ENCODE assay signal across 9 mouse cellular contexts in genomic region chr9:120303453-120304299, GRCm38 (mm10). TPM values are rescaled to one million over a fixed set of nuclear protein-coding genes. Genes with fewer than 3 reads are reported as not detected.
DNase-seq lines count a peak whose midpoint lies in the region; ATAC-seq and TF ChIP-seq lines count a peak whose summit lies in the region.
"Had no signal": no experiment of that assay in that cellular context is flagged by ENCODE, and none has a peak within 500 bp of the region (broad histone marks: within the 10 kb centered on the region; RNA-seq: fewer than 3 reads in every experiment).

No protein-coding gene starts in this region.

- peaks cover 64% of the 10 kb centered on the region for H3K27me3 ChIP-seq in E14TG2a.4 (ENCODE audit: insufficient read depth, low read length)
- peaks cover 13% of the 10 kb centered on the region for H3K27me3 ChIP-seq in forebrain, postnatal 0 days (ENCODE audit: insufficient read depth, low read length)
- peaks cover 63% of the 10 kb centered on the region for H3K27me3 ChIP-seq in liver, embryonic 15.5 days

- H3K4me3 ChIP-seq in E14TG2a.4 (replicated peaks; ENCODE audit: low read length) = peak overlapping the region; percentile 84
- H3K4me3 ChIP-seq in forebrain, postnatal 0 days (ENCODE audit: low read depth, low read length) = peak overlapping the region; percentile 64
- H3K4me3 ChIP-seq in layer of hippocampus, adult 2 months = peak overlapping the region; percentile 88
- H3K4me3 ChIP-seq in liver, embryonic 15.5 days (replicated peaks) = peak overlapping the region; percentile 40

- peak; percentile 92 for ATAC-seq in forebrain, postnatal 0 days
- ATAC-seq in liver, embryonic 15.5 days (ENCODE audit: insufficient read depth) = no peak

- peak overlapping the region; percentile 23; the same call in 1 of the 2 replicates for H3K27ac ChIP-seq in forebrain, postnatal 0 days (ENCODE audit: low read depth, low read length)
- peak overlapping the region; percentile 94 for H3K27ac ChIP-seq in layer of hippocampus, adult 2 months
- no peak overlapping the region for H3K27ac ChIP-seq in liver, embryonic 15.5 days (replicated peaks)

- H3K36me3 ChIP-seq in E14TG2a.4 (ENCODE audit: insufficient read depth, low read length) = no peaks in the 10 kb centered on the region
- no peaks in the 10 kb centered on the region for H3K36me3 ChIP-seq in forebrain, postnatal 0 days (ENCODE audit: insufficient read depth)
- H3K36me3 ChIP-seq in liver, embryonic 15.5 days (replicated peaks) = no peaks in the 10 kb centered on the region

- peaks cover 6% of the 10 kb centered on the region for H3K9me3 ChIP-seq in E14TG2a.4 (ENCODE audit: low read length)
- no peaks in the 10 kb centered on the region for H3K9me3 ChIP-seq in forebrain, postnatal 0 days (ENCODE audit: low read length)
- H3K9me3 ChIP-seq in liver, embryonic 15.5 days (replicated peaks) = no peaks in the 10 kb centered on the region

- TF ChIP-seq CTCF in E14TG2a.4 (conservative IDR thresholded peaks at IDR 0.05; ENCODE audit: low read length) = no peak
- TF ChIP-seq CTCF in forebrain, postnatal 0 days (IDR thresholded peaks at IDR 0.05; ENCODE audit: low read depth) = peak; percentile 39; the same call in 1 of the 2 replicates
- TF ChIP-seq CTCF in layer of hippocampus, adult 2 months (conservative IDR thresholded peaks at IDR 0.05) = peak; percentile 66

- under 1% methylated on average over 69 of the region's 103 CpGs for WGBS in forebrain, postnatal 0 days
- 2% methylated on average over 88 of the region's 103 CpGs for WGBS in liver, embryonic 15.5 days (ENCODE audit: insufficient replicate concordance)

- H3K4me2 ChIP-seq in forebrain, postnatal 0 days (ENCODE audit: low read depth) = peak overlapping the region; percentile 95
- H3K4me2 ChIP-seq in liver, embryonic 15.5 days = peak overlapping the region; percentile 65

- peak; percentile 82 to 93 for DNase-seq in cerebellum, adult 18-20 months
- DNase-seq in forebrain, postnatal 0 days = peak; percentile 83
- peak; percentile 58 to 72 for DNase-seq in heart, postnatal 36 days
- peak; percentile 73 to 76 for DNase-seq in layer of hippocampus, adult 2 months (ENCODE audit: low spot score in 2 of 2)
- peak; percentile 39 for DNase-seq in ovary, adult 18-20 months (ENCODE audit: low spot score)
- DNase-seq in thymus, postnatal 14 days = no peak

- intact Hi-C loops in heart, postnatal 36 days (cut with DNase I) = loop anchor here (5.0 kb wide), 1 partner anchor 34 kb away; no protein-coding TSS in a partner anchor

- peaks cover 15% of the 10 kb centered on the region for H3K4me1 ChIP-seq in E14TG2a.4 (replicated peaks; ENCODE audit: low read depth, low read length)
- H3K4me1 ChIP-seq in forebrain, postnatal 0 days (ENCODE audit: insufficient read depth) = no peaks in the 10 kb centered on the region
- H3K4me1 ChIP-seq in liver, embryonic 15.5 days (replicated peaks) = peaks cover 4% of the 10 kb centered on the region; the same call in 1 of the 2 replicates

- H3K9ac ChIP-seq in forebrain, postnatal 0 days = peak overlapping the region; percentile 63
- no peak overlapping the region for H3K9ac ChIP-seq in liver, embryonic 15.5 days

RNA-seq across cellular contexts. Expression of gene Myrip, which starts 2.4 kb away (rescaled TPM):
- 9.0 and 12.4 TPM in 2 replicates for total RNA-seq in forebrain, postnatal 0 days (2014; rRNA removed)
- polyA plus RNA-seq in forebrain, postnatal 0 days (2015; fragmentation: Nextera tagmentation; extraction: Ambion mirVana) = 1.7 and 3.0 TPM in 2 replicates
- 1 to 10 TPM; 4.6 to 5.5 TPM for total RNA-seq in heart, postnatal 36 days (2021)
- total RNA-seq in layer of hippocampus, adult 2 months (2021) = 10 to 100 TPM; 54.7 to 58.7 TPM
- polyA plus RNA-seq in liver, embryonic 15.5 days (2015; fragmentation: Nextera tagmentation; extraction: Ambion mirVana) = 0.02 TPM in 1 of 2 replicates, not detected in the other
- polyA plus RNA-seq: C2C12 had no signal
